Mouse (Mus musculus) gonadal fat pad, adult 2 months (tissue): ENCODE measurements around the gene Esyt3. TPM values are rescaled to one million over a fixed set of nuclear protein-coding genes. Genes with fewer than 3 reads are reported as not detected.

Experiments
- DNase-seq: peaks from one replicate; pipeline ENCODE4 v3.0.0-alpha.2; 2012; ENCODE audit warnings: low read depth
- polyA plus RNA-seq: library from polyadenylated mRNA; depleted of rRNA; stranded (reverse); fragments of >200 nt; gene quantifications from 2 replicates; pipeline ENCODE4 v1.2.3, GENCODE M21; 2012; rRNA removed

The Esyt3 gene
- 12.7 and 17.7 TPM in 2 replicates for polyA plus RNA-seq

DNA sequence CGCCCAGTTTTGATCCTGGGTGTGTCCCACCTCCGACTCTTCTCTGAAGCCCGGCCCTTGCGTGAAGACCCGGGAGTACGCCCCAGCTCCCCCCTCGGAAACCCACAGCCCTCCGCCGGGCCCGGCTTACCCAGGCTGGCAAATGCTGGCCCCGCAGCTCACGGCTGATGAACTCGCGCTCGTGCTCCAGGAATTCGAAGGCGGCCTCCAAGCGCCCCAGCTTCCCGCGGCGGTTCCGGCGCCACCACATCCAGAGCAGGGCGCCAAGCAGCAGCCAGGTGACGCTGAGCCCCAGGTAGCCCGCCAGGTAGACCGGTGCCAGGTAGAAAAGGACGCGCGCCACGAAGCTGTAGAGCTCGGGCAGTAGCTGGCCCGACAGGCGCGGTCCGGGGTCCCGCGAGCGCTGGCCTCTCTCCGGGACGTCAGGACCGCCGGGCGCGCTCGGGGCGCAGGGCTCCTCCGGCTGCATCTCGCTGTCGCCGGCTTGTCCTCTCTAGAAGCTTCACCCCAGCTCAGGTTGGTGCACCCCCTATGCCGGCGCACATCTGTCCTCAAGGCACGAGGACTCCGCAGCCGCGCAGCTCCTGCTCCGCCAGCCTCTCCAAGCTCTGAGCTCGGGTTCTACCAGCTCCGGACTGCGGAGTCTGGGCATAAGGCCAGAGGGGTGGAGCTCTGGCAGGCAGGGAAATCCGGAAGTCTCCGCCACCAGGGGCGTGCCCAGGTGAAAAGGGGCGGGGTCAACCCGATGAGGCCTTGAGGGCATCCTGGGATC is at the start of gene Esyt3:
Gene Esyt3, minus strand, starts transcription at position 637 of the 772 bp plus-strand sequence.
- DNase-seq = no peak

- no peak for DNase-seq
Measured at GRCm38 (mm10) chr9:99401288-99401974, 43.1 kb upstream of the Esyt3 start.

DNA sequence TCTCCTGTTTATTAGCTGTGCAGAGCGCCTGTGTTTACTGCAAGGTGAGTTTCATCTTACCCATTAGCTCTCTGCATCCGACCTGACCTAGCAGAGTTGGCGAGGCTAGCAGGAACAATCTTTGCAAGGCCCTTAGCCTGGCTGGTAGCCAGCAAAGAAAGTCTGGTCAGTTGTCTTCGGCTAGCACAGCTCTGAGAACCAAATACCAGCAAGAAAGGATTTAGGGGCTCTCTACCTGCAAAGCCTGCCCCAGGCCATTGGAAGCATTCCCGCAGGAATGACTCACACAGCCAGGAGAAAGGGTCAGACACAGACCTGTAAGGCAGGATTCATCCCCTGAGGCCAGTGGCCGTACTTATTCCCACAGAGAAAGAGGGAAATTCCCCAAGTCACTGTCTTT is 42.4 kb upstream of the Esyt3 start:
- no peak for DNase-seq

GRCm38 (mm10) chr9:99397056-99397815 is 38.9 kb upstream of the Esyt3 start:
- DNase-seq = no peak

DNA sequence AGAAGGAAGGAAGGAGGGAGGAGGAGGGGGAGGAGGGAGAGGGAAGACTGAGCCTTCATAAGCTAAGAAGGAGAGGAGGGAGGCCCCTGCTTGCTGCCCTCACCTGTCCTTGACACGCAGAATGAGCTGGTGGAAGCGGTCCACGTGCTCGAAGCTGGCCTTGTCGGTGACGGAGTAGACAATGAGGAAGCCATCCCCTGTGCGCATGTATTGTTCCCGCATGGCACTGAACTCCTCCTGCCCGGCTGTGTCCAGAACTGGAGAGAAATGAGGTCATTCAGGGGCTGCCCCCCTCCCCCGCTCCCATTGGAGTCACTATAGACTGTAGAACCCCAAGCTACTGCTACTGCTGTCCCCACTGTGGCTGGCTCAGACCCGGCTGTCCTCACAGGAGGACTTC is 36.0 kb upstream of the Esyt3 start:
- DNase-seq = no peak

DNA sequence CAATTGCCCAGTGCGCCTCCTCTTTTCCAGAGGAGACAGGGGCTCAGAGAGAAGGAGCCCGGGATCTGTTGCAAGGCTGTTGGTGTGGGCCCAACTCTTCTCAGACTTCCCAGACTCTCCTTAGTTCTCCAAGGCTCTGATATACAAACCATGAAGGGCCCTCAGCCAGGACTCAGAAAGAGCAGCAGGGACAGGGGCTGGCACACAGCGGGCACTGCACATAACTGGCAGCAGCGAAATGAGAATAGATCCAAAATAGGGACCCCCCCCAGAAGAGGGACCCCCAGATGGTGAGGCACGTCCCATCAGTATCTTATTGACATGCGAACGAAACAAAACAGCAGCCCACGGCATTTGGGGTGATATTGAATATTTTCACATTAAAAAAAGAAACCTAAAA is 34.8 kb upstream of the Esyt3 start:
- no peak for DNase-seq

- no peak for DNase-seq
Measured at GRCm38 (mm10) chr9:99391557-99391956, 33.2 kb upstream of the Esyt3 start.

- no peak for DNase-seq
Measured at GRCm38 (mm10) chr9:99390716-99391115, 32.4 kb upstream of the Esyt3 start.

DNA sequence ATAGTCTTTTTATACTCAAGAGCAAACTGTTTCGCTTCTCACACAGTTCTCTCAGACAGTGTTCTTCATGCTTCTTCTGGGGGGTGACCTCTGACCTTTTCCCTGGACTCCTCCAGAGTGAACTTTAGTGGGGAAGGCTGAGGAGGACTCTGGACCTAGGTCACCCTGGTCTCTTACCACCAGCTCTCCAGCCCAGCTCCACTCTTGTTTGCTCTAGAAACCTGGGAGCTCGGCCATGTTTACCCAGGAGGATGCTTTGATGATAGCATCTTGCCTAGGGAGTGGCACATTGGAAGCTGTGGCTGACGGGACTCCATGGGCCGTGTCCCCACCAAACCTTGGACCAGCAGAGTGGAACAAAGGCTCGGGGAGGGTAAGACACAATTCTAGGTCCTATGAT is 31.8 kb upstream of the Esyt3 start:
- DNase-seq = no peak

- DNase-seq = no peak
Measured at GRCm38 (mm10) chr9:99389506-99389905, 31.1 kb upstream of the Esyt3 start.

GRCm38 (mm10) chr9:99388856-99389255 is 30.5 kb upstream of the Esyt3 start:
- DNase-seq = no peak

DNA sequence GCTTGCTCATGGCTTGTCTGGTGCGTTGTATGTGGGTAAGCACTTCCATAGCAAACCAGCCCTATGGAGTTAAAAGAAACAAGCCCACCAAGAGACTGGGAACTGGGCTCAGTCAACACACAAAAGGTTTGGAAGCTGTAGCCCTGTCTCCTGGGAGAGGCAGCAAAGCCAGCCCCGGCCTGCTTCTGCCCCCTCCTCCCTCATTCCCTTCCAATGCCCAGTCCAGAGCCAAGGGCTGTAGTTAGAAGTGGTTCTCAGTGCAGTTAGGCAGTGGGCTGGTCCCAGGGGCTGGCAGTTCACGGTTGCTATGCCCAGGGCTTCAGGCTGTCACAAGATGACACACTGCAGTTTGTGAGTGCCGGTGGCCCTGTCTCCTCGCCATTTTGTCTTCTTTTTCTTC is 29.7 kb upstream of the Esyt3 start:
- no peak for DNase-seq

- no peak for DNase-seq
Measured at GRCm38 (mm10) chr9:99382556-99382955, 24.2 kb upstream of the Esyt3 start.

DNA sequence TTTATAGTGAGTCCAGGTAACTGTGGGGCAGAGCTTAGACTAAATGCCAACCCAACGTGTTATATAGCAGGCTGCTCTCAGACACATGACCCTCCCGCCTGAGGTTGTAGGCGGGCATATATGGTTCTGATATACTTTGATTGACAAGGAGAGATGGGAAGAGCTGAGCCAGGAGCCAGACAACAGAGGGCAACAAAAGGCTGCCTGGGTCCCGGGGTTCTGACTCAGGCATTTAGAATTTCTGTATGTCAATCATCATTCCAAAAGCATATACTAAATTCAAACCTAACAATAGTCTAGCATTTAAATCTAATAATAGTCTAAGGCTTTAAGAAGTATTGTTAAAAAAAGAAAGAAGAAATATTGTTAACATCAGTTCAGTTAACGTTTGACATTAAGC is 20.8 kb upstream of the Esyt3 start:
- no peak for DNase-seq

GRCm38 (mm10) chr9:99376591-99377418 is 18.4 kb upstream of the Esyt3 start:
- no peak for DNase-seq

DNA sequence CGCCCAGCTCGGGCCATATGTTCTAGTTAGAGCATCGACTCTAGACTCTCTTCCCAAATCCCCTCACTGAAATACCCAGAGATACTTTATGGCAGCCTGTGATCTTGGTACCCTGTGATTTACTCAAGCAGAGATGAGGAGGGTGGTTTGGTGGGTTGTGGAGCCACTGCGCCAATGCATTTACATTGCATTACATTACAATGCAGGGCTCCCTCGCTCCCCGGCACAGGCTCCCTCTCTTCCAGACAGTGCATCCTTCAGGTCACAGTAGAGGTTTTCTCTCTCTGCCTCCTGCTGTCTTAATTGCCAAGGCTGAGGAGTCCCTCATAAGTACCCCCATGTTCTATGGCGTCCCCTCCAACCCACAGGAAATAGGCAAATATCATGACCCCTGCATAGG is 10.1 kb upstream of the Esyt3 start:
- no peak for DNase-seq

- no peak for DNase-seq
Measured at GRCm38 (mm10) chr9:99365906-99366305, 7.5 kb upstream of the Esyt3 start.

DNA sequence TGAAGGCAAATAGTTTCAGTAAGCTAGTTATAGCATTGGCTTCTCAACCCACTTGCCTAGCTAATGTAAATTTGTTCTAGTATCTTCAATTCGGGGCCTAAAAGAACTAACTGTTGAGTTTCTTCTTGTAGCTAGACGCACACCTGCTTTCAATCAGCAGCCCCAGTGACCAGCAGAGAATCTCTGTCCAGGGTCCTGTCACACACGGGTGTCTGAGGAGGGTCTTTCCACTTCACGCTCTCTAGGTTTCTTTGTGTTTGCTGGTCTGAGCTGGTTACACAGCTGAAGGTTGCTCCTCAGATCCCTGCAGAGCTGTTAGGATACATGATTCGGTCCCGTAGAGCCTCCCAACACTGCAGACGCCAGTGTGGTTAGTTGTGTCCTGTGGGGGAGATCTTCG is 4.7 kb upstream of the Esyt3 start:
- DNase-seq = no peak

DNA sequence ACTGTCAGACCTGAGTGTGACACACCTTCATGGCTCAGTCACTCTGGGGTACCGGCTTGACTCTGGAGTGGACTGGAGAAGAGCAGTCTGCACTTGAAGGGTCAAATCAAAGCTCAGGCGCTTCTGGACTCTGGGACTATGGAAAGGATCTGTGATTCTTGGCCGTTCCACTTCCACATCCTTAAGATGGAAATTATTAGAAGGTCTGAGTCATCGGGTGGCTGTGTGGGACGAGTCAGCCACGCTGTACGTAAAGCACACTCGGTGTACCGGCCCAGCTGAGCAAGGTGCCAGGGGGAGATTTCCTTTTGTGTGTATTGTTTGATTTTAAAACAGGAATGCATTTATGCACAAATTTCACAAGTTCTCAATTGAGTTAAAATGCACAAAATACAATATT is 3.6 kb upstream of the Esyt3 start:
- DNase-seq = no peak

DNA sequence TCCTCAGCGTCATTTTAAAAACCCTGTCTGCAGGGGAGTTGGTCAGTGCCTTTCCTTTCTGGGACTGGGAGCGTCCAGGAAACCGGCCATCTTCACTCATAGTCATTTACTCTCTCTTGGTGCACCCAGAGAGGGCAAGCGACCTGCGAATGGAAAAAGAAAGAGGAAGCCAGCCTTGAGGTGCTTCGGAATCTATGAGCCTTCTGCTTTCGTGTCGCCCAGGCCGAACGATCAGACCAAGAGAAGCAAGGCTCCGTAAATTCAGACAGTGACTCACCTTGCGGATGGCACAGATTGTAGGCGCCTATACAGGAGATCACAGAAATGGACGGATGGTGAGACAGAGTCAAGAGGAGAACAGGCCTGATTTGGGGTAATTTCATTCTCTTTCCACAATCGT is 655 bp upstream of the Esyt3 start:
- DNase-seq = no peak

DNA sequence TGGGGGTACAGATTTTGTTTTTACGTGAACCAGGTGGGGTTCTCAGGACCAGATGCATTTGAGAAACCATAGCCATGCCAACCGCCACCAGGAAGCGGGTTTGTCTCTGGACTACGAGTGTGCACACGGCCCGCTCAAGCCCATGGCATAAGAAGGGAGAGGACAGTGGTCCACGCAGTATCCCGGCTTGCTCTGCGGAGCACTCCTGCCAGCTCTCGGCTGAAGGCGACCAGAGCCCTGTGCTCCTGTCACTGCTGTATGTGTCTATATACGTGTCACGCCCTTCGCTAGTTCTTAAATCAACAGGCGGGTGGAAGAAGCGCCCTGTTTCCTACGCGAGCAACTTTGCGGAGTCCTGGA is 816 bp downstream of the Esyt3 start:
- DNase-seq = no peak

DNA sequence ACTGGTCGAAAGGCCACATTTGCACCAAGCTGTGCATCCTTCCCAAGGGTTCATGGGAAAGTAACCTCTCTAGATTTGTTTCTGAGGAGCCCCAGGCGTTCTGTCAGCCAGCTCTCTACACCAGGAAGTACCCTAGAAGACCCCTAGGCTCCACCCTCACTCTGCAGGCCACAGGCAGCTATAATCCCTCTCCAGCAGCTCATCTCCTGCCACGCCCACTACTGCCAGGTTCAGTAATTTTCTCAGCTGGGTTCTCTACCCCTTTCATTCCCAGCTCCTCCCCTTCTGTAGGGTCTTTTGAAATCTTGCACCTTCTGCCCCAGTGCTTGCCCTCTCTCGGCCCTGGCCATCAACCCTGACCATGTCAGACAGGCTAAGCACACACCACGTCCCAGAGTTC is 2.4 kb downstream of the Esyt3 start:
- DNase-seq = no peak
